Mouse (Mus musculus) thymus, adult 2 months (tissue): Measurements from ENCODE around the gene Cflar.

Experiments used
- CTCF ChIP-seq: fragments of 200-500 bp; IDR thresholded peaks from 2 replicates; pipeline ENCODE4 v1.5.1; 2012; ENCODE audit warnings: mild to moderate bottlenecking, control low read depth, low read length, moderate library complexity, borderline replicate concordance; ENCODE audit not compliant: control insufficient read depth, poor library complexity, insufficient read depth; ENCODE audit errors: extremely low read depth
- POLR2A ChIP-seq: fragments of 200-500 bp; IDR thresholded peaks from 2 replicates; pipeline ENCODE4 v1.6.1; 2012; ENCODE audit warnings: mild to moderate bottlenecking, low read length, control low read depth, moderate library complexity; ENCODE audit not compliant: control insufficient read depth, poor library complexity, insufficient read depth; ENCODE audit errors: extremely low read depth

- no peak for TF ChIP-seq CTCF
- TF ChIP-seq POLR2A: no peak
Observed at GRCm38 (mm10) chr1:58746880-58747279, 35.6 kb downstream of the Cflar start.
